Mouse (Mus musculus): ENCODE measurements at regions not wholly inside any gene's neighbourhood (a gene's known extent, or its start where the extent isn't known, plus 50 kb on each side); places are given as distances from the start of the nearest gene placed in this dataset.
A peak's percentile ranks its signal among the peaks of the same experiment; 100 is the strongest.
"Not testable (repeated sequence)": the region's sequence is repeated elsewhere in the genome, so short reads cannot be mapped to it uniquely, and the experiment has no call there.

- DNase-seq: no peak
Measured at GRCm38 (mm10) chr10:120726369-120726768, 172.5 kb downstream of the Msrb3 start.

GRCm38 (mm10) chr10:120721956-120722532 lies 176.9 kb downstream of the Msrb3 start:
- peak; percentile 69 for DNase-seq

GRCm38 (mm10) chr10:120720981-120721380 lies 177.9 kb downstream of the Msrb3 start:
- DNase-seq: peak; percentile 53

- peak; percentile 72 for DNase-seq
Measured at GRCm38 (mm10) chr10:120720061-120720460, 178.8 kb downstream of the Msrb3 start.

GRCm38 (mm10) chr10:120717159-120717567 lies 181.7 kb downstream of the Msrb3 start:
- peak; percentile 58 for DNase-seq

GRCm38 (mm10) chr10:120716391-120716790 lies 182.5 kb downstream of the Msrb3 start:
- DNase-seq: no peak

GRCm38 (mm10) chr10:120707771-120708750 lies 190.8 kb downstream of the Msrb3 start:
- DNase-seq: peak; percentile 81

GRCm38 (mm10) chr10:120706684-120707290 lies 192.1 kb downstream of the Msrb3 start:
- peak; percentile 60 for DNase-seq

GRCm38 (mm10) chr10:120701833-120702232 lies 197.1 kb downstream of the Msrb3 start:
- peak; percentile 87 for DNase-seq

- DNase-seq: peak; percentile 70
Measured at GRCm38 (mm10) chr10:120697275-120697856, 201.5 kb downstream of the Msrb3 start.

- no peak for DNase-seq
Measured at GRCm38 (mm10) chr10:120696481-120696880, 202.4 kb downstream of the Msrb3 start.

GRCm38 (mm10) chr10:120694472-120694871 lies 204.4 kb downstream of the Msrb3 start:
- peak; percentile 70 for DNase-seq

- DNase-seq: no peak
Measured at GRCm38 (mm10) chr10:120691451-120691850, 207.4 kb downstream of the Msrb3 start.

- DNase-seq: peak; percentile 52
Measured at GRCm38 (mm10) chr10:120686123-120686522, 209.9 kb upstream of the Hmga2 start.

GRCm38 (mm10) chr10:120682021-120682420 lies 205.8 kb upstream of the Hmga2 start:
- DNase-seq: no peak

- no peak for DNase-seq
Measured at GRCm38 (mm10) chr10:120679982-120680381, 203.7 kb upstream of the Hmga2 start.

- DNase-seq: no peak
Measured at GRCm38 (mm10) chr10:120678277-120678676, 202.0 kb upstream of the Hmga2 start.

- no peak for DNase-seq
Measured at GRCm38 (mm10) chr10:120675369-120675768, 199.1 kb upstream of the Hmga2 start.

- no peak for DNase-seq
Measured at GRCm38 (mm10) chr10:120674321-120675045, 198.2 kb upstream of the Hmga2 start.

- DNase-seq: not testable (repeated sequence)
Measured at GRCm38 (mm10) chr10:120667678-120668031, 191.4 kb upstream of the Hmga2 start.

- DNase-seq: peak; percentile 84
Measured at GRCm38 (mm10) chr10:120666985-120667677, 190.9 kb upstream of the Hmga2 start.
